Mouse (Mus musculus) limb, embryonic 13.5 days (tissue): Measurements from ENCODE around the gene Plxna4. TPM values are rescaled to one million over a fixed set of nuclear protein-coding genes. Genes with fewer than 3 reads are reported as not detected.

Experiments
- ATAC-seq: fragments of 200-750 bp; cut with Nextera tagmentation; 2 replicates; pipeline ENCODE4 v1.8.0; 2017; ENCODE audit warnings: low read depth, moderate number of reproducible peaks, moderate TSS enrichment; ENCODE audit not compliant: low FRiP score
- H3K27ac ChIP-seq: fragments of 300-500 bp; sonication (generic); 2 replicates; pipeline ENCODE4 v1.5.1; 2015; ENCODE audit warnings: inconsistent platforms, mild to moderate bottlenecking, moderate library complexity
- H3K27me3 ChIP-seq: fragments of 300-500 bp; sonication (generic); 2 replicates; pipeline ENCODE4 v1.6.1; 2015; ENCODE audit warnings: mild to moderate bottlenecking, inconsistent platforms
- H3K36me3 ChIP-seq: fragments of 300-500 bp; sonication (generic); 2 replicates; pipeline ENCODE4 v1.6.1; 2015; ENCODE audit warnings: inconsistent platforms, mild to moderate bottlenecking, moderate library complexity
- H3K4me1 ChIP-seq: fragments of 300-500 bp; sonication (generic); 2 replicates; pipeline ENCODE4 v1.6.1; 2015; ENCODE audit warnings: inconsistent platforms
- H3K4me2 ChIP-seq: fragments of 300-500 bp; sonication (generic); replicated peaks from 2 replicates; pipeline ENCODE4 v1.6.1; 2015; ENCODE audit warnings: inconsistent platforms, mild to moderate bottlenecking, moderate library complexity
- H3K4me3 ChIP-seq: fragments of 300-500 bp; sonication (generic); 2 replicates; pipeline ENCODE4 v1.5.1; 2015; ENCODE audit warnings: moderate library complexity, mild to moderate bottlenecking, inconsistent platforms
- H3K9ac ChIP-seq: fragments of 300-500 bp; sonication (generic); 2 replicates; pipeline ENCODE4 v1.6.1; 2015; ENCODE audit warnings: mild to moderate bottlenecking, inconsistent platforms
- H3K9me3 ChIP-seq: fragments of 300-500 bp; sonication (generic); 2 replicates; pipeline ENCODE4 v1.6.1; 2016; ENCODE audit warnings: inconsistent platforms
- WGBS: fragments of 180-500 bp; shearing (Covaris S2); methylation state at CpG from one replicate; pipeline ENCODE4 v1.1.7; 2015; 5-methylcytosine and 5-hydroxymethylcytosine counted together
- polyA plus RNA-seq: library from polyadenylated mRNA; unstranded; fragments of >200 nt; fragmentation: Nextera tagmentation; extraction: Ambion mirVana; gene quantifications from 2 replicates; pipeline ENCODE4 v1.2.1, GENCODE M21; 2015

Gene Plxna4
- polyA plus RNA-seq, 1 experiment from 2014 or later: 3.9 TPM

DNA sequence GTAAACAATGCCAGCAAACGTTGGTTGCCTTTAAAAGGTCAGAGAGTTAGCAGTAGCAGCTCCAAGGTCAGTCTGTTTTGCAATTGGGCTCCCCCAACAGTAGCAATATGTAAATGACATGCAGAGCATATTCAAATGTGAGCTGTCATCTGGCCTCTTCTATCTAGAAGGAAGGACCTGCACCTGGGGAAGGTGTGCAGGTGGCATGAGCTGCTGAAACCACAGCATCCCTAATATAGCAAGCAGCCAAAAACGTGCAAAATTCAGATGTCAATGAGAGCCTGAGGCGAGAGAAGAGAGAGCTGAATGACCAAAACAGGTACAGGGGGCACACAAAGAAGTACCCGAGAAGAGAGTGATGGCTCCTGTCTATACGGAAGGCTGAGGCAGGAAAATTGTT, 118.8 kb downstream of the Plxna4 start:
- no peak for ATAC-seq
- peaks cover 22% of the 10 kb centered on the region for H3K4me1 ChIP-seq
- no peaks in the 10 kb centered on the region for H3K36me3 ChIP-seq
- WGBS: 57% methylated on average over 5 of the region's 5 CpGs
- H3K4me3 ChIP-seq: no peak overlapping the region
- H3K4me2 ChIP-seq: no peak overlapping the region
- no peak overlapping the region for H3K9ac ChIP-seq
- H3K27ac ChIP-seq: no peak overlapping the region
- H3K9me3 ChIP-seq: no peaks in the 10 kb centered on the region
- H3K27me3 ChIP-seq: no peaks in the 10 kb centered on the region

DNA sequence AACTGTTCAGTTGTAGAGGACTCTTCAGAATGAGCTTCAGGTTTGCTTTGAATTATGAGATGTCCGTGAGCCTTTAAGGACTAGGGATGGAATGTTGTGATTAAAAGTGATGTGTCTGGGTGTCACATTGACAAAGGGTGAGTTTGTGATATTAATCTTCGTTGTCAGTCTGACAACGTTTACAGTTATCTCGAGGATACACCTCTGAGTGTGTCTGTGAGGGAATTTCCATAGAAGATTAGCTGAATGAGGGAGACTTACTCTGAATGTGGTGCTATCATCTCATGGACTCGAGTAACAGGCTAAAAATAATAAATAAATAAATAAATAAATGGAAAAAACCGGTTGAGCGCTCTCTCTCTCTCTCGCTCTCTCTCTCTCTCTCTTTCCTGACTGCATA, 122.9 kb downstream of the Plxna4 start:
- no peak overlapping the region for H3K4me2 ChIP-seq
- no peaks in the 10 kb centered on the region for H3K36me3 ChIP-seq
- H3K9me3 ChIP-seq: no peaks in the 10 kb centered on the region
- H3K27ac ChIP-seq: no peak overlapping the region
- no peaks in the 10 kb centered on the region for H3K27me3 ChIP-seq
- H3K4me1 ChIP-seq: peaks cover 15% of the 10 kb centered on the region
- ATAC-seq: no peak
- no peak overlapping the region for H3K4me3 ChIP-seq
- WGBS: 79% methylated on average over 8 of the region's 8 CpGs
- H3K9ac ChIP-seq: no peak overlapping the region

DNA sequence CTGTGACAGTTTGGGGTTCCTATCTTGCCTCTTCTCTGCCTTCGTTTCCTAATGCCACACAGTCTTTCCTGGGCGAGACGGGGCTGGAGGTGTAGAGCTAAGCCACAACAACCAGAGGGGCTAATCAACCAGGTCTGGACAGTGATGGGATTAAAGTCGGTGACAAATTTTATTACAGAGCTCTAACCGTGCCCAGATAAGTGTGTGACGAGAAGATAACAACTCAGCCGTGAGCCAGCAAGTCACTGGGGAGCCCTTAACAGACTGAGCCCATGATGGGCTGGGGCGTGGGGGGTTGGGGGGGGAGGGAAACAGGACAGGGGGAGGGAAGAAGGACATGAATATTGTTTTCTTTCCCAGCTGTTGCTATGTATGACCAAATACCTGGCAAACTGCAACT, 123.4 kb downstream of the Plxna4 start:
- no peak for ATAC-seq
- Histone ChIP-seq H3K27me3 (no peaks in the 10 kb centered on the region), H3K36me3 (no peaks in the 10 kb centered on the region), H3K4me1 (peaks cover 10% of the 10 kb centered on the region), H3K27ac (no peak overlapping the region), H3K4me3 (no peak overlapping the region), H3K9me3 (no peaks in the 10 kb centered on the region), H3K4me2 (no peak overlapping the region), H3K9ac (no peak overlapping the region)
- WGBS: 23% methylated on average over 8 of the region's 8 CpGs

DNA sequence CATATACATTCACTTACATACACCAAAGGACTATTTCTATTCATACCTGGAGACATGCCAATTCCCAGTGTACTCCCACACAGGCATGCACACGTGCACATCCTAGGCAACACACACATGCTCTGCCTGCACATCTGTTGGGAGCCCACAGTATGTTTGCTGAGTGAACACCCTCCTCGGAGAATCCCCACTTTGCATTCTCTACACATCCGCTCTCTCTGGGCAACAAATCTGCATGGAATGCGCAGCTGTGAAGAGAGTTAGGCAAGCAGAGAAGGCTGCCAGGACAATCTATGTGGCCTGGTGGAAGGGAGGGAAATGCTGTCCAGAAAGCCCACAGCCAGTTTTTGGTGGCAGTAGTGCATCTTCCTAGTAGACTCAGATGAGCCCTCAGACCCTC, 123.9 kb downstream of the Plxna4 start:
- 59% methylated on average over 4 of the region's 4 CpGs for WGBS
- no peak for ATAC-seq
- no peaks in the 10 kb centered on the region for H3K36me3 ChIP-seq
- H3K27me3 ChIP-seq: no peaks in the 10 kb centered on the region
- no peak overlapping the region for H3K4me3 ChIP-seq
- no peak overlapping the region for H3K4me2 ChIP-seq
- no peak overlapping the region for H3K27ac ChIP-seq
- H3K9ac ChIP-seq: no peak overlapping the region
- H3K9me3 ChIP-seq: no peaks in the 10 kb centered on the region
- H3K4me1 ChIP-seq: peaks cover 9% of the 10 kb centered on the region

DNA sequence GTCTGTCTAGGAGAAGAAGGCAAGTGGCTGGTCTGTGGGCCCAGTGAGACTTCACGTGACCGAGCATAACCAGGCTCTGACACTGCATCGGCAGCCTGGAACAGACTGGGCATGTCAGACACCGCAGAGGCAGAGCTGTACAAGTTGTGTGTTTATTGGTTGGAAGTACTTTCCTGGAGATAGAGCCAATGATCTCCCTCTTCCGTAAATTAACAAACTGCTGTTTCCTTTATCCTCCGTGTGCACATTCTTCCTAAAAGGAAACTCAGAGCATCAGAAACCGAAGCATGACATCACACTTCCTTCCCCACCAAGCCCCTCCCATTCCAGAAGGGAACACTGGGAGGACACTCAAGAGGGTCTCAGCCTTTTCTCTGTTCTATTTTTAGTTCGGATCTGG, 127.6 kb downstream of the Plxna4 start:
- Histone ChIP-seq H3K4me2 (no peak overlapping the region), H3K9ac (no peak overlapping the region)
- WGBS: 74% methylated on average over 8 of the region's 8 CpGs

DNA sequence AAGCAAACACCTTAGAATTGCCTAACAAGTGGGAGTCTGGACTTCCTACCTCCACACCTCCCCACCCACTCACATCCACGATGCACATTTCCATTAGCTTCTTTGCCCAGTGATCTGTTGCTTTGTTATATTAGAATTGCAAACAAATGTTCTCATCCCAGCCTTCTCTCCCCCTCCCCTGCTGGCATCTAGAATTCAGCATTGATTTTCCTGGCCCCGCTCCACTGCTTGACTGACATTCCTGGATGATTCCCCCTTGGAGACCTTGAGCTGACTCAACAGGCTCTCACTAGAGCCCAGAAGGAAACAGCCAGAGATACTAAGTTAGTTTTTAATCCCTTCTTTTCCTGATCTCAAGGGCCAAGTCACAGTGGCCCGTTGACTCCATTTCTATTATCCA, 131.4 kb downstream of the Plxna4 start:
- H3K36me3 ChIP-seq: no peaks in the 10 kb centered on the region
- H3K4me2 ChIP-seq: no peak overlapping the region
- no peaks in the 10 kb centered on the region for H3K4me1 ChIP-seq
- 90% methylated on average over 3 of the region's 3 CpGs for WGBS
- no peak overlapping the region for H3K27ac ChIP-seq
- no peak overlapping the region for H3K4me3 ChIP-seq
- H3K9me3 ChIP-seq: no peaks in the 10 kb centered on the region
- no peak overlapping the region for H3K9ac ChIP-seq
- no peak for ATAC-seq
- H3K27me3 ChIP-seq: no peaks in the 10 kb centered on the region

More for the DNA sequence above, 127.6 kb downstream of the Plxna4 start:
- ATAC-seq: no peak
- no peaks in the 10 kb centered on the region for H3K9me3 ChIP-seq
- peaks cover 9% of the 10 kb centered on the region for H3K4me1 ChIP-seq
- no peak overlapping the region for H3K4me3 ChIP-seq
- H3K27ac ChIP-seq: no peak overlapping the region
- no peaks in the 10 kb centered on the region for H3K36me3 ChIP-seq
- H3K27me3 ChIP-seq: no peaks in the 10 kb centered on the region

DNA sequence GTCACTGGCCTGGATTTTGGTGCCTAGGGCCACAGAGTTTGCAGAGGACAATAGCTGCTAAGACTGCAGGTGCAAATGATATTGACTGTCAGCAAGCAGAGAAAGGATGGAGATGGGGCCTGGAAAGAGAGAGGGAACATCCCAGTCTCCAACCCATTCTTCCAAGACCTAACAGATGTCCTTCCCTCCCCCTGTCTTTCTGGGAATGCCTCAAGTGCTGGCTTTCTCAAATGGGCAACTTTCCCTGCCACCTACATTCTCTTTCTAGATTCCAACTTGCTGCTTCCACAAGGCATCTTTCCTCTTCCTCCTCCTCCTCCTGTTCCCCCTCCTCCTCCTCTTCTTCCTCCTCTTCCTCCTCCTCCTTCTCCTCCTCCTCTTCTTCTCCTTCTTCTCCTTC, 136.1 kb downstream of the Plxna4 start:
- Histone ChIP-seq H3K9ac (no peak overlapping the region), H3K36me3 (no peaks in the 10 kb centered on the region), H3K27ac (no peak overlapping the region), H3K27me3 (no peaks in the 10 kb centered on the region), H3K4me3 (no peak overlapping the region), H3K4me1 (peaks cover 16% of the 10 kb centered on the region), H3K4me2 (no peak overlapping the region), H3K9me3 (no peaks in the 10 kb centered on the region)
- no peak for ATAC-seq

DNA sequence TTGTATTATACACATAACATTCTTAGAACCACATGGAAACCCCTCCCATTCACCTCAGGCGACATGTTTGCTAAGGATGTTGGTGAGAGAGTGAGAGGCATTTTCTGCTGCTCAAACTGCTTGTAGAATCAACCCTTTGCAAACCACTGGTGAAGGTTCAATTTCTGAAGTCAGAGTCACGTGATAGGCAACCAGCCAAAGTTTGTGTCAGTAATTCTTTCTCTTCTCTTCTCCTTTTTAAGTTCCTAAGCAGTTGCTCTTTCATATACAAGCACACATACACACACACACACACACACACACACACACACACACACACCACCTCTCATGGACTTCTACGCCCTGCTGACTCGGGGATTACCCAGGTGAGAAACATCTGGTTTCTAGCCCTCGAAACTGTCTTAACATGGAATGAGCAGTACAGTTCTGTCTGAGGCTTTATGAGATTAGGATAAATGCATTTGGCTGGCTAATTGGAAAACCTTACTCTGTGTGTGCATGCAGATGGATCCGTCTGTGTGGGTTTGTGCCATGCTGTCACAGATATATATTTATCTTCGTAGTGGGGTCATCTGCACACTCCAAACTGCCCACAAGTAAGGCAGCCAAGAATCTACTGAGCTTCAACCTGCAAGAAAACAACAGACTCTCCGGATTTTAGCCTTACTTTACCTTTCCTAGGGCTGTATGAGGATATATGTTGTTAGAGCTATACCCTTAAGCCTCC, 138.6 kb downstream of the Plxna4 start:
- no peaks in the 10 kb centered on the region for H3K36me3 ChIP-seq
- peaks cover 32% of the 10 kb centered on the region for H3K4me1 ChIP-seq
- H3K4me2 ChIP-seq: no peak overlapping the region
- WGBS: 47% methylated on average over 8 of the region's 8 CpGs
- no peak overlapping the region for H3K9ac ChIP-seq
- no peaks in the 10 kb centered on the region for H3K9me3 ChIP-seq
- no peaks in the 10 kb centered on the region for H3K27me3 ChIP-seq
- ATAC-seq: no peak
- no peak overlapping the region for H3K4me3 ChIP-seq
- H3K27ac ChIP-seq: no peak overlapping the region

DNA sequence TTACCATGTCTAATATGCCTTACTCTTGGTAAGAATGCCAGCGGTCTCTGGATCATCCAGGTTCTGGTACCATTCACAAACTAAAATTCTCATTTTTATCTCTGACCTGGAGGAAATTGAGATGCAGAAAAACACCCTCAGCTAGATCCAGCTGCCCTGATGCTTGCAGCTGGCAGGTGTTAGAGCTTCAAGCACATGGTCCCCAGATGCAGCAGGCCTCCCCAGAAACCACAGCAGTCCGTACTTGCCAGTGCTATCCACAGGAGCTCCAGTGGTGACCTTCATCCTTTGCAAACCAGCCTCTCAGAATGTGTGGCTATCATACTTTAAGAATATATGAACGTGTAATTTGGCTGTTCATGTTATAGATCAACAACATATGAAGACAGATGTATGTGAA, 139.2 kb downstream of the Plxna4 start:
- Histone ChIP-seq H3K27ac (no peak overlapping the region), H3K9me3 (no peaks in the 10 kb centered on the region), H3K27me3 (no peaks in the 10 kb centered on the region), H3K36me3 (no peaks in the 10 kb centered on the region), H3K4me3 (no peak overlapping the region), H3K9ac (no peak overlapping the region), H3K4me2 (no peak overlapping the region), H3K4me1 (peaks cover 35% of the 10 kb centered on the region)
- 51% methylated on average over 3 of the region's 3 CpGs for WGBS
- no peak for ATAC-seq

DNA sequence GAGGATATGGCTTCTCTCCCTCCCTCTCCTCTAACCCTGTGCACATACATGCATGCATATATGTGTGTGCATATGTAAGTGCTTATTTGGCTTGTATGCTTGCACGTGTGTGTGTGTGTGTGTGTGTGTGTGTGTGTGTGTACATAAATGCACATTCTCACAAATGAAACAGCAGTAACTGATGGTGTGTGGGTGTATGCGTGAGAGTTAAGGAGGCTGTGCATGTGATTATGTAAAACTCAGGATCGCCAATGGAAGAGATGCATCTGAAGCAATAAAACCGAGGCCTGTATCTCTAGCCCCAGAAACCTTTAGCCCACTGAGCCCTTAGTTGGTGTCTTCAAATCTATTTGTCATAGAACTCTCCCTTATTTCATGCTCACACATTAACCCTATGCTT, 141.7 kb downstream of the Plxna4 start:
- H3K4me1 ChIP-seq: peaks cover 35% of the 10 kb centered on the region
- H3K4me3 ChIP-seq: no peak overlapping the region
- no peaks in the 10 kb centered on the region for H3K36me3 ChIP-seq
- H3K9ac ChIP-seq: no peak overlapping the region
- H3K9me3 ChIP-seq: no peaks in the 10 kb centered on the region
- WGBS: 81% methylated on average over 4 of the region's 4 CpGs
- no peaks in the 10 kb centered on the region for H3K27me3 ChIP-seq
- ATAC-seq: no peak
- H3K27ac ChIP-seq: no peak overlapping the region
- no peak overlapping the region for H3K4me2 ChIP-seq

DNA sequence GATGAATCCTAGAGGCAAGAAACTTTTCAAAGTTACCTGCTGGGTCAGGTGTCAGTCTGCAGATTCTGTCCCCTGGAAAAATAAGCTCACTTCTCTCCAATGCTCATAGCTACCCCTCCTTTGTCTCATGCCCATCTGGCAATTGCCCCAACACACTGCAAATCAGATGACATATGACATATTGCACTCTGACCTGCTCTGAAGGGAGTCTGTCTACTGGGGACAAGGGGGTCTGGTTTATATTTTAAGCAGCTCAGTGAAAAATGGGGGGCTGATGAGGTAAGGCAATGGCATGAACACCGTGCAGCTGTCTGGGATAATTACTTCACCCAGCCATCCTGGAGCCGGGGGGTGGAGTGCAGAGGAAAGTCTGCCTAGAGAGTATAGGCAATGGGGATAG, 142.7 kb downstream of the Plxna4 start:
- ATAC-seq: peak; percentile 48; the same call in 1 of the 2 replicates
- Histone ChIP-seq H3K4me1 (peaks cover 40% of the 10 kb centered on the region), H3K9me3 (no peaks in the 10 kb centered on the region), H3K9ac (no peak overlapping the region), H3K27ac (no peak overlapping the region), H3K4me2 (no peak overlapping the region), H3K36me3 (no peaks in the 10 kb centered on the region), H3K27me3 (no peaks in the 10 kb centered on the region), H3K4me3 (no peak overlapping the region)
- 10% methylated on average over 2 of the region's 2 CpGs for WGBS

DNA sequence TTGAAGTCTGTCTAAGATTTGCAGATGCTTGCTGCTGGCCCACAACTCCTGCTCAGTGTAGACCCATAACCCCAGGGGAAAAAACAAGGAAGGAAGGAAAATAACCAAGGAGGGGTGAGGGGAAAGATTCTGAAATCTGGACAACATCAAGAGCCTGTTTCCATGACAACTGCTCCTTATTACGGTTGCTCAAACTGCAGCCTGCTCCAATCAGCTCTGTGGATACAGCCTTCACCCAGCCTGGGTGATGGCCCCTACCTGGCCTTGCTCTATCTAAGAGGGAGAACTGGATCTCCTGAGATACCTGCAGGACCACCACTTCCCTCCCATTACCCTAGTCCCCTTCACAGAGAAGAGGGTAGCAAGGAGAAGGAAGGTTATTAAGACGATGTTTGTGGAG, 143.6 kb downstream of the Plxna4 start:
- Histone ChIP-seq H3K4me3 (no peak overlapping the region), H3K36me3 (no peaks in the 10 kb centered on the region), H3K4me1 (peaks cover 43% of the 10 kb centered on the region), H3K4me2 (no peak overlapping the region), H3K9ac (no peak overlapping the region), H3K27me3 (no peaks in the 10 kb centered on the region), H3K27ac (peak overlapping the region; percentile 61; the same call in 1 of the 2 replicates), H3K9me3 (no peaks in the 10 kb centered on the region)
- 41% methylated on average over 2 of the region's 2 CpGs for WGBS
- no peak for ATAC-seq

DNA sequence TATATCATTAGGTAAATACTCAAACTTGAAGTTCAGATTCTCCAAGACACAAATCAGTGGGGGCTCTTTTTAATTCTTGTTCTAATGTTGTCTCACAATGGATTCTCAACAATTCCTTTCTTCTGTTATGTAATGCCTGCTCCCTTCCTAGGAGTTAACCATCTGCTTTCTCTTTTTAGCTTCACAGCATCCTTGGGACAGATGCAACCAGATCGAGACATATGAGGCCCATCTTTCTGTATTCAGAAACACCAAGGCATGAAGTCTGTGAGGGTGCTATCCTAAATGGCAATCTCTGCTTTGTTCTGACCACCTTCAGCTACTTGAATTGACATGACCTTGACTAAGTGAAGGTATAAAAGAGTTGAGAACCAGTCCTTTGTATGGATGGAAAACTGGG, 144.3 kb downstream of the Plxna4 start:
- H3K9me3 ChIP-seq: no peaks in the 10 kb centered on the region
- H3K9ac ChIP-seq: no peak overlapping the region
- no peak for ATAC-seq
- H3K36me3 ChIP-seq: no peaks in the 10 kb centered on the region
- no peak overlapping the region for H3K4me3 ChIP-seq
- H3K4me1 ChIP-seq: peaks cover 41% of the 10 kb centered on the region
- H3K4me2 ChIP-seq: no peak overlapping the region
- H3K27me3 ChIP-seq: no peaks in the 10 kb centered on the region
- H3K27ac ChIP-seq: no peak overlapping the region
- 84% methylated on average over 1 of the region's 1 CpGs for WGBS
